Mouse (Mus musculus) hindbrain, embryonic 10.5 days (tissue): ENCODE measurements around the gene Bco1. TPM values are rescaled to one million over a fixed set of nuclear protein-coding genes. Genes with fewer than 3 reads are reported as not detected.

Source experiments
- DNase-seq: peaks from one replicate; pipeline ENCODE4 v3.0.0-alpha.2; 2017; ENCODE audit warnings: low spot score
- H3K27ac ChIP-seq: fragments of 300-500 bp; sonication (generic); 2 replicates; pipeline ENCODE4 v1.5.1; 2016; ENCODE audit warnings: mild to moderate bottlenecking, moderate library complexity
- H3K27me3 ChIP-seq: fragments of 300-500 bp; sonication (generic); 2 replicates; pipeline ENCODE4 v1.6.1; 2016; ENCODE audit warnings: mild to moderate bottlenecking; ENCODE audit not compliant: poor library complexity, insufficient read depth, severe bottlenecking
- H3K36me3 ChIP-seq: fragments of 300-500 bp; sonication (generic); 2 replicates; pipeline ENCODE4 v1.6.1; 2016; ENCODE audit warnings: mild to moderate bottlenecking, moderate library complexity
- H3K4me1 ChIP-seq: fragments of 300-500 bp; sonication (generic); replicated peaks from 2 replicates; pipeline ENCODE4 v1.6.1; 2016; ENCODE audit warnings: mild to moderate bottlenecking
- H3K4me3 ChIP-seq: fragments of 300-500 bp; sonication (generic); 2 replicates; pipeline ENCODE4 v1.5.1; 2016; ENCODE audit warnings: mild to moderate bottlenecking, moderate library complexity
- H3K9me3 ChIP-seq: fragments of 300-500 bp; sonication (generic); 2 replicates; pipeline ENCODE4 v1.6.1; 2016; ENCODE audit warnings: mild to moderate bottlenecking, moderate library complexity
- WGBS: fragments of 180-500 bp; shearing (Covaris S2); methylation state at CpG from one replicate; pipeline ENCODE4 v1.1.7; 2016; 5-methylcytosine and 5-hydroxymethylcytosine counted together
- polyA plus RNA-seq: library from polyadenylated mRNA; unstranded; fragments of >200 nt; fragmentation: Nextera tagmentation; extraction: Ambion mirVana; gene quantifications from 2 replicates; pipeline ENCODE4 v1.2.1, GENCODE M21; 2016

Bco1 gene
- polyA plus RNA-seq, 1 experiment from 2014 or later: 0.22 TPM

DNA sequence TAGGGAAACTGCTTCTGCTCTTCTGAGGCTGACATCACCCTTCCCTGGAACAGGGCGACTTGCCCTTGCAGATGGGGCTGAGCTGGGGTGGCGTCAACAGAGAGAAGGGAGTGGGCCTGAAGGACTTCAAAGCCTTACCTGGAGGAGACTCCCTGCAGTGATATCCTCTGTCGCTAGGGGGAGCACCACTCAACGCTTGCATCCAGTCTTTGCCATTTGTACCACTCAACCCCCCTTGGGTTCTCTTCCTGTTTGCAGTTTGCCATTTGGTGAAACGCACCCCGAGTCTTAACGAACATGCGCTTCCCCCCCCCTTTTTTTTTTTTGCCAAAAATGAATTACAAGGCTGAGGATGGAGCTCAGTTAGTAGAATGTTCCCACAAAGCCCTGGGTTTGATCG lies 11.9 kb downstream of the Bco1 start:
- H3K27me3 ChIP-seq: no peaks in the 10 kb centered on the region
- H3K36me3 ChIP-seq: no peaks in the 10 kb centered on the region
- 0 out of 2 replicates have a peak, but pooled peaks cover 5% of the 10 kb centered on the region for H3K4me1 ChIP-seq
- H3K4me3 ChIP-seq: no peak overlapping the region
- H3K27ac ChIP-seq: no peak overlapping the region
- 22% methylated on average over 9 of the region's 9 CpGs for WGBS
- H3K9me3 ChIP-seq: 0 out of 2 replicates have a peak, but pooled peaks cover 5% of the 10 kb centered on the region
- DNase-seq: peak; percentile 64

DNA sequence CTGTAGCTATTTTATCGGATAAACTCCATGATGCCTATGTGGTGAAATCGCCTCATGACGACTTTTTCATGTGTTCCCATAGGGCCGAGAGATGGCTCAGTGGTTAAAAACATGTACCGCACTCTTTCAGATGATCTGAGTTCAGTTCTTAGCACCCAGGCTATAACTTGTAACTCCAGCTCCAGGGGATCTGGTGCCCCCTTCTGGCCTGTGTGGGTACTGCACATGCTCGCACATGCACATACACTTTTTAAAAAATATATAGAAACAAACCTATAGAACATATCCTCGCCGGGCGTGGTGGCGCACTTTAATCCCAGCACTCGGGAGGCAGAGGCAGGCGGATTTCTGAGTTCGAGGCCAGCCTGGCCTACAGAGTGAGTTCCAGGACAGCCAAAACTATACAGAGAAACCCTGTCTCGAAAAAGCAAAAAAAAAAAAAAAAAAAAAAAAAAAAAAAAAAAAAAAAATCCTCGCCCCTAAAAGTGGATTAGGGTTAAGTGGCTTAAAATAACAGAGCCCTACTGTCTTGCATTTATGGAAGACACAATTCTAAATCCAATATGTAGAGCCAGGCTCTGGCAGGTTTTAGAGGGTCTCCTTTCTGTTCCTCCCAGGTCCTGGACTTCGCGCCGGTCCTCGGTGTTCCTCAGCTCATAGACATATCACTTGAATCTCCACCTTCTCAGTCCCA lies 13.5 kb downstream of the Bco1 start:
- Histone ChIP-seq H3K9me3 (no peaks in the 10 kb centered on the region), H3K27me3 (no peaks in the 10 kb centered on the region), H3K27ac (no peak overlapping the region), H3K4me3 (no peak overlapping the region), H3K36me3 (no peaks in the 10 kb centered on the region), H3K4me1 (0 out of 2 replicates have a peak, but pooled peaks cover 5% of the 10 kb centered on the region)
- no peak for DNase-seq
- WGBS: 92% methylated on average over 19 of the region's 19 CpGs

DNA sequence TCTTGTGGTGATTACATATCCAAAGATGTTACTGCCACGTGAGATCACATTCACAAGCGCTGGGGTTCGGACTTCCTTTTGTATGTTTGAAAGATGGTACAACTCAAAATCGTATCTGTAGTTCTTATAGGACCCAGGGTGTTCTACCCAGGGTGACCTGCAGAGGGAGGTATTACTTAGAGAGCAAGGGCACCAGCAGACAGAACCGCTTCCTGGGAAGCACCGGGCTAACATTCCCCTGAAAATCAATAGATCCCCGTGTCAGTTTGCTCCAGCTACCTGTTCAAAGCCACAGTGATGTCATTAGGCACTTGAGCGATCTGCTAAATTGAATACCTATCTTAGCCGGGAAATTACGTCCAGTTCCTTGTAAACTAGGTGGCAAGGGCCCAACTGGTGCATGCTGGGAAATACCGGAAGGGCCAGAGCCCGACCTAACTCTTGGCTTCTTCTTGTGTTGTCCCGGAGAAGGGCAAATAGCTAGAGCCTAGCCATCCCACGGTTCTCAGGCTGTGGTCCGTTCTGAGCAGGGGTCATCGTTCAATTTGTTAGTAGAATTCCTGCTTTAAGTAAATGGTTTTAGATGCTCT lies 14.2 kb downstream of the Bco1 start:
- H3K36me3 ChIP-seq: no peaks in the 10 kb centered on the region
- no peaks in the 10 kb centered on the region for H3K9me3 ChIP-seq
- H3K27ac ChIP-seq: no peak overlapping the region
- DNase-seq: peak; percentile 47
- peaks cover 7% of the 10 kb centered on the region; the same call in 1 of the 2 replicates for H3K4me1 ChIP-seq
- WGBS: 52% methylated on average over 16 of the region's 16 CpGs
- no peaks in the 10 kb centered on the region for H3K27me3 ChIP-seq
- H3K4me3 ChIP-seq: no peak overlapping the region

DNA sequence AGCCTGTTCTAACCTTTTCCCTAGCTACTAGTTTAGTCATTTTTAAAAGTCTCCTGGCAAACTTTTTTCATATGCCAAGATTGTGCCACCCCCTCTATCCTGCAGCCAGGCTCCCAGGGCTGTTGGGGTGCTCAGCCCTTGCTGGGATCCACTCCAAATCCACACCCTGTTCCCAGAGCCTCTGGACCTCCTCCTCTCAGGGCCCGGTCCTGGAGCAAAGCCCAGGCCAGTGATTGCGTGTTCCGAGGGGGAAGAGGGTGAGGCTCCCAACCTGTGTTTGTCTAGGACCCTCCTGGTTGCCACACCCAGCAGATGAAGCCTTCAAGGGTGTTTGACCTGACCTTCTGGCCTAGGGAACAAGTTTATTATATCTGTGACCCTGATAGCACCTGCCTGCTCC lies 16.0 kb downstream of the Bco1 start:
- WGBS: 92% methylated on average over 3 of the region's 3 CpGs
- no peak overlapping the region for H3K27ac ChIP-seq
- DNase-seq: no peak
- no peaks in the 10 kb centered on the region for H3K9me3 ChIP-seq
- H3K4me3 ChIP-seq: no peak overlapping the region
- H3K4me1 ChIP-seq: peaks cover 21% of the 10 kb centered on the region
- no peaks in the 10 kb centered on the region for H3K27me3 ChIP-seq
- no peaks in the 10 kb centered on the region for H3K36me3 ChIP-seq

DNA sequence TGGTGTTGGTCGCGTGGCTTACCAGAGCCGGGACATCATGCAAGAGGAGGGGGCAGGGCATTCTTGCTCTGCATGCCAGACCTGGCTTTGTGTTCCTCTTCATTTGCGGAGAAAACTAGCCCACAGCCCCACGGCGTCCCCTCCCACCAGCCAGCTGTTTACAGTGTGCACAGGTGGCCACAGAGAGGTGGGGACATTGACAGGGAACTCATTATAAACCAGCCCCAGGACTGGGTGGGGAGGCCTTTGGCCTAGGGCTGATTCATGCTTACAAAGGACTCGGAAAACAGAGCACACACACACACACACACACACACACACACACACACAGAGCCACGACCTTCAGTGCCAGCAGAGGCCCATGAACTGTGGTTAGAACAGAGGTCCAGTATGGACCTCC lies 16.6 kb downstream of the Bco1 start:
- no peaks in the 10 kb centered on the region for H3K36me3 ChIP-seq
- H3K27ac ChIP-seq: no peak overlapping the region
- no peak overlapping the region for H3K4me3 ChIP-seq
- H3K9me3 ChIP-seq: no peaks in the 10 kb centered on the region
- peaks cover 21% of the 10 kb centered on the region for H3K4me1 ChIP-seq
- WGBS: 70% methylated on average over 8 of the region's 8 CpGs
- no peak for DNase-seq
- H3K27me3 ChIP-seq: no peaks in the 10 kb centered on the region

DNA sequence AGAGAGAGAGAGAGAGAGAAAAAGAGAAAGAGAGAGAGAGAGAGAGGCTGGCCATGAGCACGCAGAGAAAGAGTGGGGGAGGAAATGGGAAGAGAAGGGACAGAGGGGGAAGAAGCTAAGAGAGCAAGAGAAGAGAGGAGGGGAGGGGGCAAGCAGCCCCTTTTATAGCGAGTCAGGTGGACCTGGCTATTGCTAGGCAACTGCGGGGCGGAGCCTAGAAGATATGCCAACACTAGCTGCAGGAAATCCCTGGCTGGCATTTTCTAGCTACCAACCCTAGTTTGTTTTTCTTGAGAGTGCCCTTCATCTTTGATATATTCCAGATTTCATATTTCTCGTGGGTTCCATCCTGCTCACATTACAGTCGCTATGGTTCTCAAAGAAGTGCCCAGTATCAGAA lies 19.4 kb downstream of the Bco1 start:
- Histone ChIP-seq H3K27ac (no peak overlapping the region), H3K4me3 (no peak overlapping the region), H3K36me3 (no peaks in the 10 kb centered on the region), H3K27me3 (no peaks in the 10 kb centered on the region), H3K9me3 (no peaks in the 10 kb centered on the region), H3K4me1 (peaks cover 21% of the 10 kb centered on the region)
- no peak for DNase-seq
- WGBS: 54% methylated on average over 6 of the region's 6 CpGs

DNA sequence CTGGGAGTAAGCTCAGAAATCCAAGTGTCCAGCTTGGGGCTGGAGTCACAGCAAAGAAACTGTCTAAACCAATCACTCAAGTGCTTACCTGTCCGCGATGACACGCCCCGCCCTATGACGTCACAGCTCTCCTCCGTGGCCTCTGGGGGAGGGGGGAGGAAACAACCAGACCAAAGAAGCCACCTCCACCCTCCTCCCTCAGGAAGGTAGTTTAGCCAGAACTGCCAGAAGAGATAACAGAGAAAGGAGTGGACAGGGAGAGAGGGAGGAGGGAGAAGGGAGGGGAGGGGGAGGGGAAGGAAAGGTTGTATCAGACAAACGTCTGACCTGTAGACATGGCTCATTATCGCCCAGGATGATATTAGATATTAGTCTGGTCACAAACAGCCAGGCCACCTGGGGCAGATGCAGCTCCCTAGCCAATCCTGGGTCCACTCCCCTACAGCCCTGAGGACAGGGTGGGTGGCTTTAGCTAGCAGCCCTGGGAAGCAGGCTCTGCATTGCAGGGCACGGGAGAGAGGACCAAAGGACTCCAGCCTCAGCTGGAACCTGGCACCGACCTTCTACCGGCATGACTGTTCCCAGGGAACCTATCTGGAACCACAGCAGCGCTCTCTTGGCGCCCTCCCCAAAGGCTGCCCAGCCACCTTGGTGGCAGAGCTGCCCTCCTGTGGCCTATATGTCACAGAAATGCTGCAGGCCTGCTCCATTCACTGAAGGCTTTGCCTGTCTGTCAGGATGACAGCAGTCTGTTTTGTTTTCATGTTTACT lies 20.2 kb downstream of the Bco1 start:
- DNase-seq: no peak
- Histone ChIP-seq H3K27ac (peak overlapping the region; percentile 53; the same call in 1 of the 2 replicates), H3K9me3 (no peaks in the 10 kb centered on the region), H3K4me3 (peak overlapping the region; percentile 23), H3K4me1 (peaks cover 21% of the 10 kb centered on the region), H3K36me3 (no peaks in the 10 kb centered on the region), H3K27me3 (no peaks in the 10 kb centered on the region)
- WGBS: 17% methylated on average over 13 of the region's 13 CpGs

DNA sequence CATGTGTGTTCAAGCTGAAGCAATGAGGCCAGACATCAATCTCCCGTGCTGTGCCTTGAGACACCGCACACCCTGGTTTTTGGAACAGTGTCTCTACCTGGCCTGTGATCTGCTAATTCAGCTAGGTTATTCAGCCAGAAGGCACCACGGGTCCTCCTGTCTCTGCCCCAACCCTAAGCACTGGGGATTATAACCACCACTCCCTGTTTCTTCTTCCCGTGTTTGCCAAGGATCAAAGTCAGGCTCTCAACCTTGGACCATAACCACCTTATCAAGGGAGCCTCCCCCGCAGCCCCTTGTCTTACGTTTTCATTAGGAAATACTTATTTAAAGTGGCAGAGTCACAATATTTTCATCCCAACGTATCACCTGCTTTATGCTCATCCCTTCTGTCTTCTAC lies 20.9 kb downstream of the Bco1 start:
- Histone ChIP-seq H3K4me1 (peaks cover 21% of the 10 kb centered on the region), H3K27me3 (no peaks in the 10 kb centered on the region), H3K9me3 (no peaks in the 10 kb centered on the region), H3K4me3 (no peak overlapping the region), H3K27ac (no peak overlapping the region), H3K36me3 (no peaks in the 10 kb centered on the region)
- DNase-seq: no peak
- 79% methylated on average over 7 of the region's 7 CpGs for WGBS

DNA sequence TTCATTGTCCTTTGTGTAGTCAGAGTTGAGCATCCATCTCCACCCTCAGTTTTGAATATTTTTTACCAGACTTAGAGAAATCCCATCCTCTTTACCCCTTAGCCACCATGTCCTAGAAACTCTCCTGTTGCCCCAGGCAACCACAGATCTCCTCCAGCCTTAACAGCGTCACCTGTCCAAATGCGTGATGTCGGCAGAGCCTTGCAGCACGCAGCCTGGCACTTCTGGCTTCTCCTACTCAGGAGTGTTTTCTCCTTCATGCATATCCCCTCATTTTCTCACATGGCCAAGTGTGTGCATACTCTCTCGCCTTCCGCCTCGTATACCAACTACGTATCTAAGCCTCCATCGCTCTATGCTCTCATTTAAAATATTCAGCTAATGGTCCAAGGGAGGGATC lies 22.8 kb downstream of the Bco1 start:
- no peak for DNase-seq
- Histone ChIP-seq H3K4me1 (peaks cover 16% of the 10 kb centered on the region), H3K27me3 (no peaks in the 10 kb centered on the region), H3K27ac (no peak overlapping the region), H3K4me3 (no peak overlapping the region), H3K36me3 (no peaks in the 10 kb centered on the region), H3K9me3 (no peaks in the 10 kb centered on the region)
- 93% methylated on average over 9 of the region's 9 CpGs for WGBS

DNA sequence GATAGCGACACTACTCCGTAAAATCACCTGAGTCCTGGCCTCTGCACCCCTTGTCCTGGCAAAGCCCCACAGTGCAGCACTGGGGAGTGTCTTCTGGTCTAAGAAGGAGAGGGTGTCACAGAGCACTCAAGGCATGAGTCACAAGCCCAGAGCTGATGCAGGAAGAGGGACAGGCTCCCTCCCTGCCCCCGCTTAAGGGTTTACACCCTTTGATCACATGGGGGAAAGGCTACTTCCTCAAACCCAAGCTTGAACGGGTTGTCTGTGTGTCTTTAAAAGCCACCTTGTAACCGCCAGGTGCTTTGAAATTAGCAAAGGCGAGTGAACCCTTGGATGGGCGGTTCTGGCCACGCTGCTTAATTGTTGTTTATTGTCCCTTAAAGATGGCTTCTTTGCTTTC lies 25.6 kb downstream of the Bco1 start:
- no peaks in the 10 kb centered on the region for H3K27me3 ChIP-seq
- H3K4me3 ChIP-seq: no peak overlapping the region
- DNase-seq: no peak
- no peaks in the 10 kb centered on the region for H3K36me3 ChIP-seq
- no peaks in the 10 kb centered on the region for H3K9me3 ChIP-seq
- 65% methylated on average over 8 of the region's 8 CpGs for WGBS
- H3K4me1 ChIP-seq: peaks cover under 1% of the 10 kb centered on the region
- H3K27ac ChIP-seq: no peak overlapping the region

DNA sequence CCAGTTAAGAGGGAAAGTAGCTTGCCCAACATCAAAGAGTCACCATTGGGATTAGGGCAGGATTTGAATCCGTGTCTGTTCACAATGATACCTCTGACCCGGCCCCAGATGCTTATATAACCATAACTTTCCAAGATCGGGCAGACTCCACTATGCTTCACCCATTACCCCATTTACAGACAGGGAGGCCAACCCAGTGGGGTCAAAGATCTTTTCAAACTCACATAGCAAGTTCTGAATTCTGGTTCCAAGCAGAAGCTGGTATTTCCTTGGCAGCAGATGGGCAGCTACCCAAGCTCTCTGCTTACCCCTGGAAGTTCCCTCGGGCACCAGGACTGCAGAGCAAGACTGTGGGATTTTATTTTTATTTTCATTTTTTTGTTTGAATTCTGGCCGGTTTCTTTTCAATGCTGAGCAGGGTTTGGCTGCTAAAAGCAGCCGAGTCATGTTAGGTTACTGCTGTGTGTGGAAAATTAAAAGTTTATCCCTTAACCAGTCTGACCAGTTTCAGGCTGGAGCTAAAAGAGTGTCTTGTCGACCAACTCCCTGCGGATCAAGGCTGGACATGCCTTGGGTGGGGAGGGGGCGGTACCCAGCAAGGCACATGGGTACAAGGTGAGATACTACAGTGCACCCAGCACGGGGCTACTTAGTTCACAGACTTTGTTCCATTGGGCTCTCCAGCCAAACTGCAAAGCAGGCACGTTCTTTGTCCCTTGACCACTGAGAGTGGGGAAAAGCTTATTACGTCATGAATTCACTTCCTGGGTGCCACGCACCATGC lies 28.4 kb downstream of the Bco1 start:
- WGBS: 81% methylated on average over 13 of the region's 13 CpGs
- Histone ChIP-seq H3K27me3 (no peaks in the 10 kb centered on the region), H3K4me3 (no peak overlapping the region), H3K4me1 (no peaks in the 10 kb centered on the region; the same call in 1 of the 2 replicates), H3K36me3 (no peaks in the 10 kb centered on the region), H3K27ac (no peak overlapping the region), H3K9me3 (no peaks in the 10 kb centered on the region)
- DNase-seq: no peak

DNA sequence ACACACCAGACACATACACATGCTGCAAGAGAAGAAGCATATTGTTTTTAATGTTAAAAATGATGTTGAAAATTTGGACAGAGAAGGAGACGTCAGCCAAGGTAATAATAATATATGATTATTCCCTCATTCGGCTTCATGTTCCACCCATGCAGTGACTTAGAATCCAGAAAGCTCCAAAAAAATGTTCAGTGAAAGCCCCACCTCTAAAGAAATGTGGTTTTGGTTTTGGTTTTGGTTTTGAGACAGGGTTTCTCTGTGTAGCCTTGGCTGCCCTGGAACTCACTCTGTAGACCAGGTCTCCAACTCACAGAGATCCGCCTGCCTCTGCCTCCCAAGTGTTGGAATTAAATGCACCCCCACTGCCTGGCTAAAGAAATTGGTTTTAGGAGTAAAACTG lies 30.2 kb downstream of the Bco1 start:
- Histone ChIP-seq H3K4me3 (no peak overlapping the region), H3K36me3 (no peaks in the 10 kb centered on the region), H3K27ac (no peak overlapping the region), H3K9me3 (no peaks in the 10 kb centered on the region), H3K27me3 (no peaks in the 10 kb centered on the region), H3K4me1 (no peaks in the 10 kb centered on the region)
- DNase-seq: no peak
- WGBS: 95% methylated on average over 3 of the region's 3 CpGs
